Mouse (Mus musculus) forebrain, embryonic 16.5 days (tissue): ENCODE measurements around the gene Fcho1. TPM values are rescaled to one million over a fixed set of nuclear protein-coding genes. Genes with fewer than 3 reads are reported as not detected.
"Not testable (repeated sequence)": the region's sequence is repeated elsewhere in the genome, so short reads cannot be mapped to it uniquely, and the experiment has no call there.

Experiments used
- ATAC-seq: fragments of 200-750 bp; cut with Nextera tagmentation; 2 replicates; pipeline ENCODE4 v1.8.0; 2017; ENCODE audit warnings: mild to moderate bottlenecking, moderate library complexity
- H3K27ac ChIP-seq: fragments of 300-500 bp; sonication (generic); 2 replicates; pipeline ENCODE4 v1.5.1; 2014; ENCODE audit warnings: low read length, control low read depth
- H3K27me3 ChIP-seq: fragments of 300-500 bp; sonication (generic); replicated peaks from 2 replicates; pipeline ENCODE4 v1.6.1; 2014; ENCODE audit warnings: low read length; ENCODE audit not compliant: control insufficient read depth, insufficient read depth
- H3K36me3 ChIP-seq: fragments of 300-500 bp; sonication (generic); 2 replicates; pipeline ENCODE4 v1.6.1; 2014; ENCODE audit not compliant: control insufficient read depth, insufficient read depth
- H3K4me1 ChIP-seq: fragments of 300-500 bp; sonication (generic); replicated peaks from 2 replicates; pipeline ENCODE4 v1.6.1; 2014; ENCODE audit warnings: low read length; ENCODE audit not compliant: control insufficient read depth, insufficient read depth
- H3K4me2 ChIP-seq: fragments of 300-500 bp; sonication (generic); 2 replicates; pipeline ENCODE4 v1.6.1; 2014; ENCODE audit warnings: mild to moderate bottlenecking, low read length, control low read depth
- H3K4me3 ChIP-seq: fragments of 300-500 bp; sonication (generic); replicated peaks from 2 replicates; pipeline ENCODE4 v1.5.1; 2014; ENCODE audit warnings: mild to moderate bottlenecking, low read length, control low read depth
- H3K9ac ChIP-seq: fragments of 300-500 bp; sonication (generic); replicated peaks from 2 replicates; pipeline ENCODE4 v1.6.1; 2014; ENCODE audit warnings: low read depth, low read length, control low read depth
- H3K9me3 ChIP-seq: fragments of 300-500 bp; sonication (generic); 2 replicates; pipeline ENCODE4 v1.6.1; 2016; ENCODE audit warnings: low read length; ENCODE audit not compliant: control insufficient read depth
- WGBS: fragments of 180-500 bp; shearing (Covaris S2); extraction: QIAGEN DNeasy Blood & Tissue Kit; methylation state at CpG from one replicate; pipeline ENCODE4 v1.1.7; 2014; 5-methylcytosine and 5-hydroxymethylcytosine counted together
- polyA plus RNA-seq: library from polyadenylated mRNA; unstranded; fragments of >200 nt; fragmentation: Nextera tagmentation; extraction: Ambion mirVana; gene quantifications from 2 replicates; pipeline ENCODE4 v1.2.1, GENCODE M21; 2015

The Fcho1 gene
- polyA plus RNA-seq: 72.4 and 100 TPM in 2 replicates

DNA sequence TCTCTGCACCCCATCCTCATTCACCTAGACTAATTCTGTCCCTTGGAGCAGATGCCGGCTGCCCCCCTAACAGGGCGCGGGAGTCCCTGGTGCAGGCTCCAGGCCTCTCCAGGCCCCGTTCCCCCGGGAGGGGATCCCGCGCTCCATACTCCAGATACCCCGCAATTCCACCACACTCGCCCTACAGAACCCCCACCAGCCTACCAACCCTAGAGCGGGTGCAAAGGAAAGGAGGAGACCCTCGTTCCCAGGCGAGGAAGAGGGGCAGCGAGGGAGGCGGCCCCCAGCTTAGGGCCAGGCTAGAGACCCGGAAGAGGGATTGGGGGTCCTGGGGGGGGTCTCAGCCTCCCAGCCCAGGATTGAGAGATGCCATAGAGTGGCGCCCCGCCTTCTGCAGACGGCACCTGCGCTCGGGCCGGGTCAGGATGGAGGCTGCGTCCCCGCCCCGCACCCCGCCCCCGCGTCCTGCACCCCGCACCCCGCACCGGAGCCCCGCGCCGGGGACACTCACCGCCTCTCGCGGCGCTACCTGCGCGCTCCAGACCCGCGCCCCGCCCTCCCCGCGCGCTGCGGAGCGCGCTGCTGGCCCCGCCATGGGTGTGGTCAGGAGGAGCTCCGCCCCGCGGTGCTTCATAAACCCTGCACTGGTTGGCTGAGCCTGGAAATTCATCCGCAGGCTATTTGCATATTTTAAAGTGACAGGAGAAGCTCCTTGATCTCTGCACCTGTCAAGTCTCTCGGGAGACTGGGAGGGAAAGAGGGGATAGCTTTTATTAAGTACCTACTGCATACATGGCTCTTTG is at the start of gene Fcho1:
Fcho1 (minus strand) TSS at position 595 of the 803 bp plus-strand sequence.
- Histone ChIP-seq H3K27me3 (no peaks in the 10 kb centered on the region), H3K9me3 (no peaks in the 10 kb centered on the region), H3K36me3 (no peaks in the 10 kb centered on the region), H3K4me3 (peak within 1 kb of the TSS; percentile 65), H3K27ac (peak within 1 kb of the TSS; percentile 34; the same call in 1 of the 2 replicates), H3K4me1 (peaks cover 43% of the 10 kb centered on the region), H3K4me2 (peak within 1 kb of the TSS; percentile 82), H3K9ac (peak within 1 kb of the TSS; percentile 87)
- WGBS: 1% methylated on average over 50 of the region's 54 CpGs
- ATAC-seq: peak; percentile 86

DNA sequence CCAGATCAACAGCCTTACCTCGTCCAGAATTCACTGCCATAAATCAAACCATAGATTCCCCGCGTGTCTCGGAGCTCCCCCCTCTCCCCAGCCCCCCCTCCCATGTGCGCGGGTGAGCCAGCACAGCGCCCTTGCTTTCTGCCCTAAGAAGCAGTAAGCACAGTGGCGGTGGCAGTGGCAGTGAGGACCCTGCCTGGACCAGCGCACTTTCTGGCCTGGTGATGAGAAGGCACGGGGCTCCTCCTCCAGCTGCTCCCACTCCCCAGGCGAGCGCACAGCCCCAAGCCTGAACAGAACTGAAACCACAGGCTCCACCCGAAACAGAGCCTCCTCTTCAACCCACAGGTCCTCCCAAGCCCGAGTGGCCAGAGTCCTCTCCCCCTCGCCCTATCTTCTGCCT is 45.8 kb upstream of the Fcho1 start:
- Histone ChIP-seq H3K27ac (no peak overlapping the region), H3K27me3 (no peaks in the 10 kb centered on the region), H3K9me3 (peaks cover 3% of the 10 kb centered on the region; the same call in 1 of the 2 replicates), H3K4me3 (no peak overlapping the region), H3K36me3 (no peaks in the 10 kb centered on the region), H3K4me2 (no peak overlapping the region), H3K4me1 (no peaks in the 10 kb centered on the region), H3K9ac (no peak overlapping the region)
- WGBS: 91% methylated on average over 15 of the region's 15 CpGs
- no peak for ATAC-seq

DNA sequence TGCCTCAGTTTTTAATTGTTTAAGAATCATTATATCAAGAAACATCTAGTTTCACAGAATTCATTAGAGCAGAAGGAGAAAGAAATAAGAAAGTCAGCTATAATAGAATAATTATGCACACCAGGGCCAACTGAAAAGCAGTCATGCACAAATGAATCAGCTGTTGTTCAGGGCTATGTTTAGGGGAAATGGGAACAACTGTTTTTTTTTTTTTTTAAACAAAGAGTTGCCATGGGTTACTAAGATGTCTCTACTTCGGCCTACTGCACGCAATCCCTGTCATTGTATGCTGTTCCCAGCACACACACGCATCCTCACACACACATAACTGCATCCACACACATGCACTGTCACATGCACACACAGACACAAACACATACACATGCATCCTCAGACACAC is 33.3 kb upstream of the Fcho1 start:
- H3K9ac ChIP-seq: no peak overlapping the region
- H3K36me3 ChIP-seq: no peaks in the 10 kb centered on the region
- ATAC-seq: no peak
- 17% methylated on average over 3 of the region's 3 CpGs for WGBS
- no peaks in the 10 kb centered on the region for H3K27me3 ChIP-seq
- H3K4me1 ChIP-seq: no peaks in the 10 kb centered on the region
- no peaks in the 10 kb centered on the region for H3K9me3 ChIP-seq
- no peak overlapping the region for H3K27ac ChIP-seq
- no peak overlapping the region for H3K4me3 ChIP-seq
- H3K4me2 ChIP-seq: no peak overlapping the region

DNA sequence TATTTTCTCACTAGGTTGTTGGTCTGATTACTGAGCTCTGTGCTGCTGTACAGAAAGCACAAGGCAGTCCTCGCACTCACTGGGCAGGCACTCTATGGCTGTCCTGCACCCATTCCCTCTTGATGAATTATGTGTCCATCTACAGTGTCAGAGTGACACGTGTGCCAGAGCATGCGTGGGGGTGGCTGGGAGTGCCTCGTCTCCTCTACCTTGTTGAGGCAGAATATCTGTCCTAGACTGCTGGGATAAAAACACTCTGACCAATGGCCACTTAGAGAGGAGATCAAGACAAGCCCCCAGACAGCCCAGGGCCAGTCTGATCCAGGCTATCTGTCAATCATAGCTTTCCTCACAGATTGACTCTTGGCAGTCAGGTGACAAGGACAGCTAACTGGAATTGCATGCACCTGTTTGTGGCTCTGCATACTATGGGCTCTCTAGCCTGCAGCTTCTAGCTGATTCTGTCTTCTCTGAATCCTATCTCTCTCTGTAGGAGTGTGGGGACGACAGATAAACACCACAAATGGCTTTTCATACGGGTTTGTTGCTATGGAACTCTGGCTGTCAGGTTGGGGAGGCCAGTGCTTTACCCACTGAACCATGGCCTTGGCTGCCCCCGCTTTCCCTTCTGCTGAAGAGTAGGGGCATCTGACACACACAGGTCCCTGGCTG is 27.5 kb upstream of the Fcho1 start:
- H3K4me3 ChIP-seq, ATAC-seq, H3K27me3 ChIP-seq, H3K9me3 ChIP-seq, H3K36me3 ChIP-seq, H3K4me2 ChIP-seq, H3K4me1 ChIP-seq, H3K27ac ChIP-seq, H3K9ac ChIP-seq: not testable (repeated sequence)
- WGBS: 74% methylated on average over 7 of the region's 7 CpGs

DNA sequence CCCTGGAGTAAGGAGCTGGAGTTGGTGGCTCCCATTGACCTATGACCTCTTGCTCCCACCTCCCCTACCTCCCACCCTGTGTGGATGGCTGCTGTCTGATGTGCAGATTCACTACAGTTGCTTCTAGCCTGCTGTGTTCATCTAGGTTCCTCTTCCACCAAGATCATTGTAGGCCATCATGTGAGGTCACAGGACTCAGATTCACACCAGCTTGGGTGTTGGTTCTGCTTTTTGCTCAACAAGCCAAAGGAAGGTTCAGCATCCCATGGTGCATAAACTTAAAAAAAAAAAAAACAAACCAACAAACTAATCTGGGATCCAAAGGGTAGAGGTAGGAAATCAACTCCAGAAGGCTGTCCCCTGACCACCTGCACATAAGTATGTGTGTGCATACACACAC is 26.7 kb upstream of the Fcho1 start:
- H3K27ac ChIP-seq: not testable (repeated sequence)

DNA sequence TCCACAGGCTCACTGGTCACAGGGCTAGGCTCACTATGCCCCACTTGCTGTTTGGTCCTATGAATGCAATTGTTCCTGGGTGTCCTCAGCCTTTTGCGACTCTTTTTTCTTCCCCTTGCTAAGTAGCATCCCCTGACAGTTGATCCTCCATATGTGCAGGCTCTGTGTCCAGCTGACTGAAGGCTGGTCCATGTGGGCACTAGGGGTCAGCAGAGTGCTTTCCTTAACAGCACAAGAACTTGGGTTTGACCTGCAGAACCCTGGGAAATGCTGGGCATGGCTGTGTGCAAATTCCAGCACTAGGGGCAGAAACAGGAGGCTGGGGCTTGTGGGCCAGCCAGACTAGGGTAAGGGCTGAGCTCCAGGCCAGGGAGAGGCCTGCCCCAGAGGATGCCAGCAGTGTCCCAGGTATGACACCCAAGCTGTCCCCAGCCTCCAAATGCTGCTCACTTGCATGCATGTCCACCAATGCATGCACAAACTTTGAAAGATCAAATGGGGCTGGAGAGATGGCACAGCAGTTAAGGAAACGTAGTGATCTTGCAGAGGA is 25.9 kb upstream of the Fcho1 start:
- not testable (repeated sequence) for H3K36me3 ChIP-seq, H3K4me1 ChIP-seq, ATAC-seq, H3K27me3 ChIP-seq, H3K9me3 ChIP-seq, H3K4me3 ChIP-seq, H3K27ac ChIP-seq, H3K9ac ChIP-seq, H3K4me2 ChIP-seq
- 76% methylated on average over 2 of the region's 2 CpGs for WGBS

More for the DNA sequence above, 26.7 kb upstream of the Fcho1 start:
- H3K36me3 ChIP-seq, H3K9ac ChIP-seq, ATAC-seq, H3K27me3 ChIP-seq, H3K4me2 ChIP-seq, H3K9me3 ChIP-seq, H3K4me3 ChIP-seq, H3K4me1 ChIP-seq: not testable (repeated sequence)

DNA sequence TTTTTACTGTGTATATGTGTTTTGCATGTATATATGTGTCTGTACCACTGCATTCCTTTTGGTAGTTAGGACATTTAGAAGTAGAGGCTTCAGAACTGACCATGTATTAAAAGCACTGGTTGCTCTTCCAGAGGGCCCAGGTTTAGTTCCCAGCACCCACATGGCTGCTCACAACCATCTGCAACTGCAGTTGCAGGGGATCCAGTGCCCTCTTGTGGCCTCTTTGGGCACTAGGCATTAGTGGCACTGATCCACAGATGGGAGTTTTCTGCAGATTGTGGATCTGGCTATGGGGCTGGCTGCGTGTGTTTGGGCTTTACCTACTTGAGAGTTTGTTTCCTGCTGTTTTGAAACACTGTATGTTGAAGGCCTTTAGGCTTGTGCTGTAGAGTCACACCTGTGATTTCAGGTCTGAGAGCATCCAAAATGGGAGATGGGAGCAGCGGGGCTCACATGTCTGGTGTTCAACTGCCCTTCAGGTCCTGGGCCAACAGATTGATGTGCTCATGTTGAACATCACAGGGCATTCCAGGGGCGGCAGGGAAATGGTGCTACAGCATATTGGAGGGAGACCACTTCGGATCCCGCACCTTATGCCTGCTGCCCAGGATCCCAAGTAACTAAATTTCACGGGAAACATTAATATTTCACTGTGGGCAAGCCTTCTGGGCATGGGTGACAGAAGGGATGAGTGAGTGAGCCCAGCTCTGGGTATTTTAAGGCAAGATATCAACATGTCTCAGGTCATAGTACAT is 24.0 kb upstream of the Fcho1 start:
- not testable (repeated sequence) for ATAC-seq, H3K4me2 ChIP-seq, H3K9me3 ChIP-seq, H3K9ac ChIP-seq, H3K4me3 ChIP-seq, H3K4me1 ChIP-seq, H3K27ac ChIP-seq, H3K27me3 ChIP-seq, H3K36me3 ChIP-seq
- WGBS: 85% methylated on average over 6 of the region's 6 CpGs

DNA sequence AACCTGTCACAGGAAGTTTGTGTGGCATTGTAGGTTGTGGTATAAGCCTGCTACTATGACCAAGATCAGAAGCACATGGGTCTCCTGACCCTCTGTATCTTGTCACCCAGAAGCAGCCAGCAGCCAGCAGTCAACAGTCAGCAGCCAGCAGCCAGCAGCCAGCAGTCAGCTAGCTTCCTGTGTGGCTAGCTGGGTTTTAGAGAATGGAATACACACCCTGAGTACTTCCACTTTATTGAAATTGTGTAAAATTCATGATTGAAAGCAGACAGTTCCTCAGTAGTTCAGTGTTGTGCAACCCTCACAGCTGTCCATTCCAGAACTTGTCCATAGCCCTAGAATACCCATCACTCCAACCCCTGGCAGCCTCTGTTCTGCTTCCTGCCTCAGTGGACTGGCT is 21.6 kb upstream of the Fcho1 start:
- not testable (repeated sequence) for ATAC-seq, H3K4me1 ChIP-seq, H3K4me2 ChIP-seq, H3K27ac ChIP-seq, H3K36me3 ChIP-seq, H3K4me3 ChIP-seq, H3K9me3 ChIP-seq, H3K27me3 ChIP-seq, H3K9ac ChIP-seq

DNA sequence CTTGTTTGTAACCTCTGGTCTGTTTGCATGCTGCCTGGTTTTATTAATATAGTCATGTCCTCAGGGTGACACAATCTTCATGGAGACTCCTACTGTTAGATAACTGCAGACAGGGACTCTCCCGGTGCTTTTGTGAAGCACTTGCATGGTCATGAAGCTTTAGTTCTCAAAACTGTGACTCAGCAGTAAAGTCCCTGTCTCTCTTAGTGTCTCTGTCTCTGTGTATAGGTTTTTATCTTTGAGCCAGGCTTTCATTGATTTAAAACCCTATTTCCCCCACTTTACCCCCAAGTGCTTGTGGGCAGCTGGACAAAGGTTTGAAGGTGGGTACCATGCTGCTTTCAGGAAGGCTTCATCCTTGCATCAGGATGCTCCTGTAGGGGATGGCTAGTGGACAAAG is 19.8 kb upstream of the Fcho1 start:
- ATAC-seq: no peak
- WGBS: 80% methylated on average over 1 of the region's 1 CpGs
- H3K9me3 ChIP-seq: no peaks in the 10 kb centered on the region
- no peak overlapping the region for H3K4me3 ChIP-seq
- 0 out of 2 replicates have a peak, but pooled peaks cover 2% of the 10 kb centered on the region for H3K27me3 ChIP-seq
- H3K36me3 ChIP-seq: no peaks in the 10 kb centered on the region
- no peak overlapping the region for H3K27ac ChIP-seq
- no peak overlapping the region for H3K9ac ChIP-seq
- peaks cover 6% of the 10 kb centered on the region for H3K4me1 ChIP-seq
- no peak overlapping the region for H3K4me2 ChIP-seq
